Mouse (Mus musculus) spleen, adult 2 months (tissue): ENCODE results near the gene Anln.

Source experiments
- CTCF ChIP-seq: fragments of 200-500 bp; IDR thresholded peaks from 2 replicates; pipeline ENCODE4 v1.5.1; 2011; ENCODE audit warnings: mild to moderate bottlenecking, inconsistent platforms; ENCODE audit not compliant: insufficient read depth, insufficient read length, insufficient replicate concordance; ENCODE audit errors: extremely low read depth
- POLR2A ChIP-seq: fragments of 200-500 bp; IDR thresholded peaks from 2 replicates; pipeline ENCODE4 v1.6.1; 2011; ENCODE audit warnings: low read depth, low read length, inconsistent platforms

- TF ChIP-seq POLR2A (no peak), CTCF (no peak)
Observed at GRCm38 (mm10) chr9:22353901-22354300, 35.1 kb downstream of the Anln start.
